Mouse (Mus musculus) spleen, adult 2 months (tissue): Measurements from ENCODE around the gene Defb48.

ENCODE experiments used
- CTCF ChIP-seq: fragments of 200-500 bp; IDR thresholded peaks from 2 replicates; pipeline ENCODE4 v1.5.1; 2011; ENCODE audit warnings: mild to moderate bottlenecking, inconsistent platforms; ENCODE audit not compliant: insufficient read depth, insufficient read length, insufficient replicate concordance; ENCODE audit errors: extremely low read depth
- POLR2A ChIP-seq: fragments of 200-500 bp; IDR thresholded peaks from 2 replicates; pipeline ENCODE4 v1.6.1; 2011; ENCODE audit warnings: low read depth, low read length, inconsistent platforms

- no peak for TF ChIP-seq CTCF
- TF ChIP-seq POLR2A = no peak
These were observed 28.2 kb downstream of the Defb48 start for GRCm38 (mm10) chr14:62956091-62956490.
